Mouse (Mus musculus) embryonic facial prominence, embryonic 13.5 days (tissue): ENCODE results near the gene Sytl2. TPM values are rescaled to one million over a fixed set of nuclear protein-coding genes. Genes with fewer than 3 reads are reported as not detected.
A peak's percentile ranks its signal among the peaks of the same experiment; 100 is the strongest.

Experiments used
- ATAC-seq: fragments of 200-750 bp; cut with Nextera tagmentation; 2 replicates; pipeline ENCODE4 v1.8.0; 2017; ENCODE audit warnings: low read depth; ENCODE audit not compliant: insufficient number of reproducible peaks, insufficient read depth, low FRiP score, low TSS enrichment
- H3K27ac ChIP-seq: fragments of 300-500 bp; sonication (generic); 2 replicates; pipeline ENCODE4 v1.5.1; 2015; ENCODE audit warnings: moderate library complexity, mild to moderate bottlenecking, inconsistent platforms
- H3K27me3 ChIP-seq: fragments of 300-500 bp; sonication (generic); 2 replicates; pipeline ENCODE4 v1.6.1; 2015; ENCODE audit warnings: mild to moderate bottlenecking, inconsistent platforms
- H3K36me3 ChIP-seq: fragments of 300-500 bp; sonication (generic); 2 replicates; pipeline ENCODE4 v1.6.1; 2015; ENCODE audit warnings: mild to moderate bottlenecking, inconsistent platforms
- H3K4me1 ChIP-seq: fragments of 300-500 bp; sonication (generic); 2 replicates; pipeline ENCODE4 v1.6.1; 2015; ENCODE audit warnings: inconsistent platforms
- H3K4me2 ChIP-seq: fragments of 300-500 bp; sonication (generic); 2 replicates; pipeline ENCODE4 v1.6.1; 2015; ENCODE audit warnings: moderate library complexity, mild to moderate bottlenecking, inconsistent platforms
- H3K4me3 ChIP-seq: fragments of 300-500 bp; sonication (generic); 2 replicates; pipeline ENCODE4 v1.5.1; 2015; ENCODE audit warnings: mild to moderate bottlenecking, inconsistent platforms
- H3K9ac ChIP-seq: fragments of 300-500 bp; sonication (generic); 2 replicates; pipeline ENCODE4 v1.6.1; 2015; ENCODE audit warnings: mild to moderate bottlenecking, inconsistent platforms
- H3K9me3 ChIP-seq: fragments of 300-500 bp; sonication (generic); 2 replicates; pipeline ENCODE4 v1.6.1; 2016; ENCODE audit warnings: inconsistent platforms
- WGBS: fragments of 180-500 bp; shearing (Covaris S2); methylation state at CpG from one replicate; pipeline ENCODE4 v1.1.7; 2015; ENCODE audit warnings: mixed read lengths; 5-methylcytosine and 5-hydroxymethylcytosine counted together
- polyA plus RNA-seq: library from polyadenylated mRNA; unstranded; fragments of >200 nt; fragmentation: Nextera tagmentation; extraction: Ambion mirVana; gene quantifications from 2 replicates; pipeline ENCODE4 v1.2.1, GENCODE M21; 2015

The Sytl2 gene
- polyA plus RNA-seq, 1 experiment from 2014 or later = 8.4 TPM

GRCm38 (mm10) chr7:90386885-90387459 lies 84.9 kb downstream of the Sytl2 start:
- peak overlapping the region; percentile 14; the same call in 1 of the 2 replicates for H3K4me3 ChIP-seq
- peak overlapping the region; percentile 46 for H3K4me2 ChIP-seq
- H3K4me1 ChIP-seq = peaks cover 9% of the 10 kb centered on the region
- H3K9ac ChIP-seq = no peak overlapping the region
- H3K36me3 ChIP-seq = no peaks in the 10 kb centered on the region
- 3% methylated on average over 8 of the region's 8 CpGs for WGBS
- no peaks in the 10 kb centered on the region for H3K9me3 ChIP-seq
- H3K27ac ChIP-seq = no peak overlapping the region
- ATAC-seq = no peak
- peaks cover 8% of the 10 kb centered on the region; the same call in 1 of the 2 replicates for H3K27me3 ChIP-seq

GRCm38 (mm10) chr7:90389765-90390164 lies 87.7 kb downstream of the Sytl2 start:
- 36% methylated on average over 3 of the region's 3 CpGs for WGBS
- Histone ChIP-seq H3K27me3 (peaks cover 8% of the 10 kb centered on the region; the same call in 1 of the 2 replicates), H3K4me2 (no peak overlapping the region), H3K4me1 (peaks cover 9% of the 10 kb centered on the region), H3K27ac (no peak overlapping the region), H3K9ac (no peak overlapping the region), H3K4me3 (no peak overlapping the region), H3K36me3 (no peaks in the 10 kb centered on the region), H3K9me3 (no peaks in the 10 kb centered on the region)
- ATAC-seq = no peak

- no peak for ATAC-seq
- H3K4me1 ChIP-seq = 0 out of 2 replicates have a peak, but pooled peaks cover 5% of the 10 kb centered on the region
- H3K4me3 ChIP-seq = no peak overlapping the region
- no peak overlapping the region for H3K27ac ChIP-seq
- H3K27me3 ChIP-seq = no peaks in the 10 kb centered on the region
- no peaks in the 10 kb centered on the region for H3K36me3 ChIP-seq
- no peak overlapping the region for H3K9ac ChIP-seq
- H3K9me3 ChIP-seq = no peaks in the 10 kb centered on the region
- H3K4me2 ChIP-seq = no peak overlapping the region
- WGBS = 50% methylated on average over 4 of the region's 4 CpGs
These were observed 93.0 kb downstream of the Sytl2 start for GRCm38 (mm10) chr7:90395073-90395472.

GRCm38 (mm10) chr7:90395928-90396327 lies 93.9 kb downstream of the Sytl2 start:
- H3K4me2 ChIP-seq = no peak overlapping the region
- 67% methylated on average over 5 of the region's 5 CpGs for WGBS
- no peaks in the 10 kb centered on the region for H3K27me3 ChIP-seq
- no peaks in the 10 kb centered on the region for H3K36me3 ChIP-seq
- H3K27ac ChIP-seq = no peak overlapping the region
- 0 out of 2 replicates have a peak, but pooled peaks cover 5% of the 10 kb centered on the region for H3K4me1 ChIP-seq
- no peak overlapping the region for H3K9ac ChIP-seq
- no peaks in the 10 kb centered on the region for H3K9me3 ChIP-seq
- no peak for ATAC-seq
- no peak overlapping the region for H3K4me3 ChIP-seq

GRCm38 (mm10) chr7:90409934-90410333 lies 107.9 kb downstream of the Sytl2 start:
- H3K4me2 ChIP-seq = no peak overlapping the region
- no peaks in the 10 kb centered on the region for H3K36me3 ChIP-seq
- H3K4me3 ChIP-seq = no peak overlapping the region
- H3K27me3 ChIP-seq = no peaks in the 10 kb centered on the region
- no peaks in the 10 kb centered on the region for H3K9me3 ChIP-seq
- no peak overlapping the region for H3K27ac ChIP-seq
- no peaks in the 10 kb centered on the region for H3K4me1 ChIP-seq
- no peak overlapping the region for H3K9ac ChIP-seq
- no peak for ATAC-seq
- 55% methylated on average over 3 of the region's 3 CpGs for WGBS

- H3K4me3 ChIP-seq = peak within 1 kb of the TSS; percentile 41
- H3K36me3 ChIP-seq = no peaks in the 10 kb centered on the region
- H3K9ac ChIP-seq = peak within 1 kb of the TSS; percentile 68
- ATAC-seq = peak; percentile 100
- H3K9me3 ChIP-seq = no peaks in the 10 kb centered on the region
- peaks cover 6% of the 10 kb centered on the region; the same call in 1 of the 2 replicates for H3K4me1 ChIP-seq
- H3K27ac ChIP-seq = no peak within 1 kb of the TSS
- WGBS = 20% methylated on average over 29 of the region's 29 CpGs
- H3K27me3 ChIP-seq = no peaks in the 10 kb centered on the region
- H3K4me2 ChIP-seq = peak within 1 kb of the TSS; percentile 74
These were observed 124.3 kb downstream of the Sytl2 start, which contains the start of gene Ccdc89 for GRCm38 (mm10) chr7:90426020-90427001. Ccdc89 (plus strand) TSS chr7:90426577.

- no peak for ATAC-seq
- no peak overlapping the region for H3K27ac ChIP-seq
These were observed 125.0 kb downstream of the Sytl2 start for GRCm38 (mm10) chr7:90427006-90427405.

GRCm38 (mm10) chr7:90432221-90432620 lies 130.2 kb downstream of the Sytl2 start:
- H3K27ac ChIP-seq = no peak overlapping the region
- H3K4me2 ChIP-seq = no peak overlapping the region
- H3K9me3 ChIP-seq = no peaks in the 10 kb centered on the region
- no peaks in the 10 kb centered on the region for H3K36me3 ChIP-seq
- H3K9ac ChIP-seq = no peak overlapping the region
- no peaks in the 10 kb centered on the region for H3K4me1 ChIP-seq
- no peak overlapping the region for H3K4me3 ChIP-seq
- no peaks in the 10 kb centered on the region for H3K27me3 ChIP-seq
- ATAC-seq = no peak

More at GRCm38 (mm10) chr7:90427006-90427405, 125.0 kb downstream of the Sytl2 start:
- H3K4me3 ChIP-seq = peak overlapping the region; percentile 41
- peak overlapping the region; percentile 74 for H3K4me2 ChIP-seq
- no peaks in the 10 kb centered on the region for H3K9me3 ChIP-seq
- peak overlapping the region; percentile 68 for H3K9ac ChIP-seq
- H3K36me3 ChIP-seq = no peaks in the 10 kb centered on the region
- no peaks in the 10 kb centered on the region for H3K27me3 ChIP-seq
- WGBS = 69% methylated on average over 9 of the region's 9 CpGs
- H3K4me1 ChIP-seq = peaks cover 6% of the 10 kb centered on the region; the same call in 1 of the 2 replicates

GRCm38 (mm10) chr7:90440044-90440443 lies 138.0 kb downstream of the Sytl2 start:
- Histone ChIP-seq H3K27ac (no peak overlapping the region), H3K27me3 (no peaks in the 10 kb centered on the region), H3K36me3 (no peaks in the 10 kb centered on the region), H3K4me3 (no peak overlapping the region), H3K9ac (no peak overlapping the region), H3K9me3 (no peaks in the 10 kb centered on the region), H3K4me1 (0 out of 2 replicates have a peak, but pooled peaks cover 3% of the 10 kb centered on the region), H3K4me2 (no peak overlapping the region)
- ATAC-seq = no peak
- 87% methylated on average over 4 of the region's 4 CpGs for WGBS

- Histone ChIP-seq H3K9me3 (no peaks in the 10 kb centered on the region), H3K4me3 (peak overlapping the region; percentile 99), H3K27ac (peak overlapping the region; percentile 48; the same call in 1 of the 2 replicates), H3K9ac (peak overlapping the region; percentile 100), H3K4me1 (peaks cover 5% of the 10 kb centered on the region; the same call in 1 of the 2 replicates), H3K27me3 (no peaks in the 10 kb centered on the region), H3K36me3 (no peaks in the 10 kb centered on the region), H3K4me2 (peak overlapping the region; percentile 96)
- no peak for ATAC-seq
- WGBS = 11% methylated on average over 4 of the region's 4 CpGs
These were observed 140.0 kb downstream of the Sytl2 start for GRCm38 (mm10) chr7:90442070-90442469.

- H3K4me1 ChIP-seq = peaks cover 5% of the 10 kb centered on the region; the same call in 1 of the 2 replicates
- WGBS = under 1% methylated on average over 43 of the region's 54 CpGs
- peak within 1 kb of the TSS; percentile 98 for H3K27ac ChIP-seq
- peak within 1 kb of the TSS; percentile 99 for H3K4me3 ChIP-seq
- 0 out of 2 replicates have a peak, but pooled peaks cover 2% of the 10 kb centered on the region for H3K36me3 ChIP-seq
- ATAC-seq = peak; percentile 97
- H3K9me3 ChIP-seq = no peaks in the 10 kb centered on the region
- peak within 1 kb of the TSS; percentile 100 for H3K9ac ChIP-seq
- H3K4me2 ChIP-seq = peak within 1 kb of the TSS; percentile 96
- no peaks in the 10 kb centered on the region for H3K27me3 ChIP-seq
These were observed 140.5 kb downstream of the Sytl2 start, which contains the start of gene Crebzf for GRCm38 (mm10) chr7:90442518-90443080. Crebzf (plus strand) TSS chr7:90442729.
